Mouse (Mus musculus): ENCODE measurements around the gene Dlgap3.

The Dlgap3 gene

DNA sequence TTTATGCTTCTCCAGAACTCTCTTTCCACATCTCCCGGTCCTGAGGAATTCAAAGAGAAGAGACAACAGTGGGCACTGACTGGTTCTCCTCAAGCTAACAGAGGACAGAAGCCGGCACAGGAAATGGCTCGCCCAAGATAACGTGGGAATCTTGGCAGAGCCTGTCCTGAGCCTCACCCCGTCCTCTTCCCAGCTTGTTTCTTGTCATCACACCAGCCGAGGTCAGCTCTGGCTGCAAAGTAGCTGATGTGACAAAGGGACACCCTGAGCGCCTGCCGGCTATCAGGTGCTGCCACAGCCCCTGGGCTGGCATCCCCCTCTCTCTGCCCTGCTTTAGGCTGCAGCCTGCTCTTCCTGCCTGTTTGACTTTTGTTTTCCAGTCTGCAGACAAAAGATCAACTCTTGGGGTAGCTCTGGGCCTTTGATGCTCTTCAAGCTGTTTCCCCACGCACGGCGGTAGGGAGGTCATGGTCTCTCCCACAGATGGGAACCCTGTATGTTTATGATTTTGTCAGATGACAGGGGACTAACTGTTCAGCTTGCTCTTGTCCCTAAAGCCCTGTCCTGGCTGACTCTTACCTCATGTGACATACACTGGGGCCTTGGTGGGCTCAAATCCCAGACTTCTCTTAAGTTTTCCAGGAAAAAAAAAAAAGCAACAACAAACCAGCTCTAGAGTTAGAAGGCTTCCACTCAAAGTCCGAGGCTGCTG is 89.3 kb downstream of the Dlgap3 start:
- DNase-seq (ENCODE audit: low read depth, low spot score): no peak

DNA sequence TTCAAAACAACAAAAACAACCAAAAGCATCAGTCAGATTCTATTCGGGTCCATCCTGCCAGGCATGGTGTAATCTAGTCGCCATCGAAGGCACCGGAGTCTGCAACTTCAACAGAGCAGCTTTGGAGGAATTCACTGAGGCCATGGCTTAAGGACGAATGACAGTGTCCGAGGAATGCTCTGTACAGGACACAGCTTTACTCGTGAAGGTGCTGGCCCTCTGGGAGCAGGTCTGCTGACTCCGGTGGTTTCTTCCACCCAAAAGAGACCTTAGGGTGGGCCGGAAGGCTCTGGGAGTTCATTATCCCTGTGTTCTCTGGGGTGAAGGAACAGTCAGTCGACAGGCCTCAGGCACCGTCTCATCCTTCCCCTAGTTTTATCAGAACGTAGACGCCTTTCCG is 92.6 kb downstream of the Dlgap3 start:
- no peak for DNase-seq (ENCODE audit: low read depth, low spot score)

DNA sequence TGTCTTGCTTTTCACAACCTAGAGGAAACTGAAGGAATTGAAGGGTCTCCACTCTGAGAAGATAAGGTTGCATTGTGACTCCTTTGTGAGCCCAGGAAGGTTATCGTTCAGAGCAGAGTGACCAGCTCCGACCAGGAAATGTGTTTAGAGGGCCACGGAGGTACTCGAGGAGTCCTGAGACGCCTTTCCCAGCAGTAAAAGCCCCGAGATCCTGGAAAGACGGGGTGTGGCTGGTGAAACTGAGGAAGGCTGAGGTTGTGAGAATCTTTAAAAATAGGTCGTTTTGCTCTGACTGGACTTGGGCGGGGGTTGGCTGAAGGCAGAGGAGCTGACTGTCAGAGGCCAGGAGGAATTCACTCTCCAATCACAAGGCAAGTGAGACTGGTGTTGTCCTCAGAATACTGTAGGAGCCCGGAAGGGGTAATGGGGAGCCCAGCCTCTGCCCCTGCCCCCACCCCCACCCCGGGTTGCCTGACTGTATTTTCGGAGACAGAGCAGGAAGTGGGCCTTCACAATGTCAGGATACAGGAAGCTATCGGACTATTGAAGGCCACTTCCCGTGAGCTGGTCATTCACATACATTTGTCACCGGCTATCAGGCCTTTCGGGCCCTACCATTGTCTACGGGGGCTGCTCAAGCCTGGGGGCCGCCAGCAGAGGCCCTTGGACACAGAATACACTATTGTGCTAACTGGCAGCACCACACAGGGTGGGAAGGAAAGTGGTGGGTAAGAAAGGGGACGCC is 94.6 kb downstream of the Dlgap3 start:
- DNase-seq (ENCODE audit: low read depth, low spot score): no peak

- DNase-seq (ENCODE audit: low read depth, low spot score): no peak
Observed at GRCm38 (mm10) chr4:127264183-127264554, 95.2 kb downstream of the Dlgap3 start.

DNA sequence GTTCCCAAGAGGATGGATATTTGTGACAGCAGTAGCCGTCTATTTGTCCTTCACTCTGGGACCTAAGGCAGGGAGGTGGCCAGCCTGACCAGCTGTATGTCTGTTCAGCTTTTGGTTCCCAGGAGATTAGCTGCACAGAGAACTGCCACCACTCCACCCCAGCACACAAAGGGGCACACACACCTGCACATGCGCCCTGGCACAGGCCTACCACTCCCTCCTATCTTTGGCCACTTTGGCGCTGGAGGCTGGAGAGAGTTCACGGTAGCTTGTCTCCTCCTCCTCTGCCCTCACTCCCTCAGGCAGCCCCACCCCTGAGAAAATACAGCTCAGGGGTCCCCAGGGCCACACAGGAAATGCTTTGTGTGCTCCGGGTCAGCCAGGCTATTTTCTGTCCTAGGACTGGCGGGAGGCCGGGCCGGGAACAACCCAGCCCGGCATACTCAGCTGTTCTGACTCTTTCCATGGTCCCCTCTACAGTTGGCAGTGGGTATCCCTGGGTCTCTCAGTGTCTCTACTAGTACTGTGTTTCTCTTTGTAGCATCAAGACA is 109.5 kb downstream of the Dlgap3 start:
- DNase-seq (ENCODE audit: low read depth, low spot score): no peak

- DNase-seq (ENCODE audit: low read depth, low spot score): no peak
Observed at GRCm38 (mm10) chr4:127279241-127279640, 110.2 kb downstream of the Dlgap3 start.
